Mouse (Mus musculus) CH12.LX (cell line): ENCODE measurements around the gene Cib1.

Source experiments
- CHD2 ChIP-seq: IDR thresholded peaks from 2 replicates; pipeline ENCODE4 v1.6.1; 2011; ENCODE audit warnings: low read length, improper control_type of control experiment
- CTCF ChIP-seq, 2 experiments: IDR thresholded peaks in 1 of 2; conservative IDR thresholded peaks in 1 of 2; 2 replicates each; pipeline ENCODE4 v1.5.1; 2011 to 2012; ENCODE audit warnings: low read depth in 2 of 2, low read length in 2 of 2, improper control_type of control experiment in 1 of 2, inconsistent platforms in 1 of 2, mild to moderate bottlenecking in 1 of 2, moderate library complexity in 1 of 2
- E2F4 ChIP-seq: IDR thresholded peaks from 2 replicates; pipeline ENCODE4 v1.6.1; 2011; ENCODE audit warnings: low read depth, low read length, improper control_type of control experiment; ENCODE audit not compliant: insufficient replicate concordance
- IRF4 ChIP-seq: IDR thresholded peaks from 2 replicates; pipeline ENCODE4 v1.6.1; 2014; ENCODE audit warnings: low read depth, mild to moderate bottlenecking, inconsistent platforms, low read length, improper control_type of control experiment
- JUND ChIP-seq: conservative IDR thresholded peaks from 2 replicates; pipeline ENCODE4 v1.6.1; 2011; ENCODE audit warnings: low read depth, low read length, improper control_type of control experiment
- MAX ChIP-seq: IDR thresholded peaks from 2 replicates; pipeline ENCODE4 v1.6.1; 2011; ENCODE audit warnings: low read length, improper control_type of control experiment
- NELFE ChIP-seq: IDR thresholded peaks from 2 replicates; pipeline ENCODE4 v1.6.1; 2011; ENCODE audit warnings: low read depth, low read length, improper control_type of control experiment
- NRF1 ChIP-seq: IDR thresholded peaks from 2 replicates; pipeline ENCODE4 v1.6.1; 2014; ENCODE audit warnings: low read depth, mild to moderate bottlenecking, inconsistent platforms, low read length, improper control_type of control experiment, moderate library complexity
- POLR2A ChIP-seq: IDR thresholded peaks from 2 replicates; pipeline ENCODE4 v1.6.1; 2011; ENCODE audit warnings: low read depth, mild to moderate bottlenecking, improper control_type of control experiment, low read length
- POLR2AphosphoS2 ChIP-seq: IDR thresholded peaks from 2 replicates; pipeline ENCODE4 v1.6.1; 2011; ENCODE audit warnings: low read depth, low read length, improper control_type of control experiment
- SIN3A ChIP-seq: IDR thresholded peaks from 2 replicates; pipeline ENCODE4 v1.6.1; 2012; ENCODE audit warnings: low read length, improper control_type of control experiment, inconsistent platforms
- TCF12 ChIP-seq: IDR thresholded peaks from 2 replicates; pipeline ENCODE4 v1.6.1; 2014; ENCODE audit warnings: low read depth, mild to moderate bottlenecking, inconsistent platforms, low read length, improper control_type of control experiment
- USF2 ChIP-seq: conservative IDR thresholded peaks from 2 replicates; pipeline ENCODE4 v1.6.1; 2011; ENCODE audit warnings: low read depth, low read length, improper control_type of control experiment

DNA sequence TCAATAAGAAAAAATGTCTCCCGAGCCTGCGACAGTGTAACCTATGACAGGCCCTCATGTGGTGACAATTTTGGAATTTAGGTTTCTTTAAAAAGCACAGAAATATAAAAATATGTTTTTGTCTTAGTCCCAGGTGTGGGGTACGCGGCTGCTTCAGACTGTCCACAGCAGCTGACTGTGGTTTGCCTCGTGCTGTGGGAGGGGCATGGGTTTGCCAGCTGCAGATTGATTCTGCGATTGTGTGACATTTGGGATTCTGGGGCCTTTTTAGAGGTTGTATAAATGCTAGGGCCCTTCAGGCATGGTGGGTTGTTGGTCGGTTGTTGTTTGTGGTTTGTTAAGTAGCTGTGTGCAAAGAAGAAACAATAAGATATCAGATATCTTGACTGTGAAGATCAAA, 27.7 kb downstream of the Cib1 start:
- TF ChIP-seq POLR2AphosphoS2 (no peak), CTCF (conservative IDR thresholded peaks at IDR 0.05 in 1 of 2, IDR thresholded peaks at IDR 0.05 in 1 of 2; ENCODE audit: low read depth in 2 of 2, low read length in 2 of 2) (no peak), POLR2A (no peak), IRF4 (no peak), SIN3A (peak; percentile 52; the same call in 1 of the 2 replicates), NRF1 (no peak), E2F4 (no peak), USF2 (no peak), JUND (no peak), TCF12 (peak; percentile 79), CHD2 (no peak), MAX (no peak), NELFE (no peak)
